Mouse (Mus musculus) heart, embryonic 14.5 days (tissue): ENCODE results near the gene Fgd2. TPM values are rescaled to one million over a fixed set of nuclear protein-coding genes. Genes with fewer than 3 reads are reported as not detected.

ENCODE experiments used
- ATAC-seq: fragments of 200-750 bp; cut with Nextera tagmentation; 2 replicates; pipeline ENCODE4 v1.8.0; 2017; ENCODE audit warnings: low read depth, moderate TSS enrichment; ENCODE audit not compliant: insufficient number of reproducible peaks, insufficient read depth, low FRiP score
- H3K27ac ChIP-seq, 2 experiments: fragments of 200-500 bp in 1 of 2; fragments of 300-500 bp in 1 of 2; sonication (generic) in 1 of 2; replicated peaks in 1 of 2; 2 replicates each; pipeline ENCODE4 v1.5.1; 2012 to 2014; ENCODE audit warnings: low read depth in 2 of 2, low read length in 2 of 2, control low read depth in 1 of 2, mild to moderate bottlenecking in 1 of 2, mixed read lengths in 1 of 2; ENCODE audit not compliant: control insufficient read depth in 1 of 2, insufficient read depth in 1 of 2
- H3K27me3 ChIP-seq: fragments of 300-500 bp; sonication (generic); 2 replicates; pipeline ENCODE4 v1.6.1; 2014; ENCODE audit warnings: mild to moderate bottlenecking, low read length, control low read depth; ENCODE audit not compliant: control insufficient read depth, insufficient read depth
- H3K36me3 ChIP-seq: fragments of 300-500 bp; sonication (generic); 2 replicates; pipeline ENCODE4 v1.6.1; 2014; ENCODE audit warnings: mild to moderate bottlenecking, control low read depth, low read length, mixed read lengths; ENCODE audit not compliant: control insufficient read depth, insufficient read depth
- H3K4me1 ChIP-seq, 2 experiments: fragments of 200-500 bp in 1 of 2; fragments of 300-500 bp in 1 of 2; sonication (generic) in 1 of 2; 2 replicates each; pipeline ENCODE4 v1.6.1; 2012 to 2014; ENCODE audit warnings: low read length in 2 of 2, control low read depth in 1 of 2, mixed read lengths in 1 of 2; ENCODE audit not compliant: control insufficient read depth in 2 of 2, insufficient read depth in 2 of 2
- H3K4me2 ChIP-seq: fragments of 300-500 bp; sonication (generic); 2 replicates; pipeline ENCODE4 v1.6.1; 2014; ENCODE audit warnings: mild to moderate bottlenecking, low read length
- H3K4me3 ChIP-seq, 2 experiments: fragments of 200-500 bp in 1 of 2; fragments of 300-500 bp in 1 of 2; sonication (generic) in 1 of 2; 2 replicates each; pipeline ENCODE4 v1.5.1; 2012 to 2014; ENCODE audit warnings: low read length in 2 of 2, mild to moderate bottlenecking in 2 of 2, control low read depth in 1 of 2, low read depth in 1 of 2, moderate library complexity in 1 of 2; ENCODE audit not compliant: control insufficient read depth in 1 of 2, insufficient read depth in 1 of 2
- H3K9ac ChIP-seq: fragments of 300-500 bp; sonication (generic); 2 replicates; pipeline ENCODE4 v1.6.1; 2014; ENCODE audit warnings: mild to moderate bottlenecking, low read length
- H3K9me3 ChIP-seq: fragments of 300-500 bp; sonication (generic); 2 replicates; pipeline ENCODE4 v1.6.1; 2016; ENCODE audit warnings: low read length, control low read depth; ENCODE audit not compliant: control insufficient read depth
- WGBS: fragments of 180-500 bp; shearing (Covaris S2); extraction: QIAGEN DNeasy Blood & Tissue Kit; methylation state at CpG from one replicate; pipeline ENCODE4 v1.1.7; 2014; 5-methylcytosine and 5-hydroxymethylcytosine counted together
- polyA plus RNA-seq: library from polyadenylated mRNA; unstranded; fragments of >200 nt; fragmentation: Nextera tagmentation; extraction: Ambion mirVana; gene quantifications from 2 replicates; pipeline ENCODE4 v1.2.1, GENCODE M21; 2014

Gene Fgd2
- polyA plus RNA-seq, 1 experiment from 2014 or later = 2.8 TPM

DNA sequence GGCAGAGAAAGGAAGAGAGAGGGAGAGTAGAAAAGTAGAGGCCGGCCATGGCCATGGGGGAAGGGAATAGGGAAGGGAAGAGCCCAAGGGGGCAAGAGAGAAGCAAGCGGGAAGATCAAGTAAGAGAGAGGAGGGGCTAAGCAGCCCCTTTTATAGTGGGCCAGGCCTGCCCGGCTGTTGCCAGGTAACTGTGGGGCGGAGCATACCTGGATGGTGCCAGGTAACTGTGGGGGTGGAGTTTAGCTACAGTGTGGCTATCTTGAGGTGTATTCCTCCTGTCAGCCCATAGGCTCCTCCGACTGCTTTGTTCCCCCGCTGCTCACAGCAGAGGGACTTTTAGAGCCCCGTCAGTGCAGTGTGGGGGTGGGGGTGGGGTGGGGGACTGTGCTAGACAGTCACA lies 8.0 kb downstream of the Fgd2 start:
- H3K9ac ChIP-seq = no peak overlapping the region
- WGBS = 15% methylated on average over 7 of the region's 7 CpGs
- ATAC-seq = no peak

DNA sequence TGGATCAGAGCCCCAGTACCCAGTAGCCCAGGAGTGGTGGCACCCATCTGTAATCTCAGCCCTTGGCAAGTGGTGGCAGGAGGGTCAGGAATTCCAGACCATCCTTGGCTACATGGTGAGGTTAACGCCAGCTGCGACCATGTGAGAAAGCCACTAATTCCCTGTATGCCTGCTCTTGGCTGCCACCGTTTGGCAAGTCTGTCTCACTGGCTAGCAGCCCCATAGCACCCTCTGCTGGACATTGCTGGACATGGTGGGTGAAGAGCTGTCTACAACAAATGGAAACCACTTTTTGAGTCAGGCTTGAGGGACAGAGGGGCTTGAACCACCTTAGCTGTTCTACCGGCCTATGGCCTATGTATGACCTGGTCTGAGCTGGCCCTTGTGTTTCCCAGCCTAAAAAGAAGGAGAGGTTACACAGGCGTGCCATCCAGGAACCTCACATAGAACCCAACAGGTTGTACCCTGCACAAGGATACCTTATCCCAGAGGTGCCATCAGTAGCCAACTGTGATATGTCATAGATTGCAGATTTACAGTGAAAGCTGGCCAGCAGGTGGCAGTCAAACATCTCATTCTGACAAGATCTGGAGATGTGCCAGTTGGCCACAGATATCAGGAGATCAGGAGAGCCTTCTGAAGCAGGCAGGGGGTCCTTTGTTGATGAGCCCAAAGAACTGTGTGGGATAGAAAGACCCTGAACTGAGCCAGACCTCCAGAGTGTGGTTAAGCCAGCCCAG lies 10.4 kb downstream of the Fgd2 start:
- no peak overlapping the region for H3K27ac ChIP-seq
- ATAC-seq = no peak
- H3K36me3 ChIP-seq = no peaks in the 10 kb centered on the region
- 8% methylated on average over 5 of the region's 5 CpGs for WGBS
- H3K9me3 ChIP-seq = no peaks in the 10 kb centered on the region
- no peak overlapping the region for H3K9ac ChIP-seq
- no peak overlapping the region for H3K4me3 ChIP-seq
- H3K27me3 ChIP-seq = peaks cover 12% of the 10 kb centered on the region; the same call in 1 of the 2 replicates
- H3K4me1 ChIP-seq = no peaks in the 10 kb centered on the region
- H3K4me2 ChIP-seq = no peak overlapping the region

More for the DNA sequence above, 8.0 kb downstream of the Fgd2 start:
- H3K9me3 ChIP-seq = no peaks in the 10 kb centered on the region
- H3K4me1 ChIP-seq = no peaks in the 10 kb centered on the region
- no peak overlapping the region for H3K27ac ChIP-seq
- H3K4me3 ChIP-seq = no peak overlapping the region
- peaks cover 12% of the 10 kb centered on the region; the same call in 1 of the 2 replicates for H3K27me3 ChIP-seq
- no peak overlapping the region for H3K4me2 ChIP-seq
- H3K36me3 ChIP-seq = no peaks in the 10 kb centered on the region

DNA sequence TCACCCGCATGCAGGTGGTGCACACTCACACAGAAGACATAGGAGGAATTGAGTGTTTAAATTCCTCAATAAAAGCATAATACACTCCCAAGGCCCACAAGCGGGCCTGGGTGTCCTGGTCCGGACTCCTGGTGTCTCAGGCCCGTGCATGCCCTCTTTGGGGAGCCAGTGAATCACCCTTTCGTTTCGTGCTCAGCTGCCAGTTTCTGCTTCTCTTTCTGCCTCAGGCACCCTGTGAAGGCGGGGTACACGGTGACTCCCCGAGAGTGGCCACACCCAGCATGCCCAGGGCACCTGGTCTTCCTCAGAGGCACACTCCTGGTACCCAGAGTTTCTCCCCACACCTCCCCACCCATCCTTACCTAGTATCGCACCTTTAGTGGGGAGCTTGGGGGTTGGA lies 15.2 kb downstream of the Fgd2 start:
- Histone ChIP-seq H3K36me3 (no peaks in the 10 kb centered on the region), H3K4me1 (no peaks in the 10 kb centered on the region), H3K4me3 (no peak overlapping the region), H3K27ac (no peak overlapping the region), H3K4me2 (no peak overlapping the region), H3K27me3 (no peaks in the 10 kb centered on the region), H3K9me3 (no peaks in the 10 kb centered on the region), H3K9ac (no peak overlapping the region)
- ATAC-seq = no peak
- 79% methylated on average over 10 of the region's 10 CpGs for WGBS

DNA sequence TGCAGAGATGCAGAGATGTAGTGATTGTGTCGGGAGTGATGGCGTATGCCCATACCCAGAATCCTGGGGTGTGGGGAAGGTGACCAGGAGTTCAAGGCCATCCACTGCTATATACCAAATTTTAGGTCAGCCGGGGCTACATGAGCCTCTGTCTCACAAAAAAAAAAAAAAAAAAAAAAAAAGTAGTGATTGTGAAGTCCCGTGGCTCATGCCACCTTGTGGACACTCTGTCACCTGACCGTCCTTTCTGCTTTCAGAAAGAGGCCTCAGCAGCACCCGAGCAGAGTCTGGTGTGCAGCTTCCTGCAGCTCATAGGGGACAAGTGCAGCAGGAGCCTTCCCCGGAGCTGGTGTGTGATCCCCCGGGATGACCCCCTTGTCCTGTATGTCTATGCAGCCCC lies 17.3 kb downstream of the Fgd2 start:
- H3K27ac ChIP-seq = no peak overlapping the region
- H3K9ac ChIP-seq = no peak overlapping the region
- no peak overlapping the region for H3K4me2 ChIP-seq
- no peaks in the 10 kb centered on the region for H3K27me3 ChIP-seq
- H3K36me3 ChIP-seq = no peaks in the 10 kb centered on the region
- H3K4me3 ChIP-seq = no peak overlapping the region
- 59% methylated on average over 8 of the region's 8 CpGs for WGBS
- ATAC-seq = no peak
- H3K4me1 ChIP-seq = peaks cover 0 to 2% of the 10 kb centered on the region in 2 experiments; a peak in 1 of 4 replicates
- H3K9me3 ChIP-seq = no peaks in the 10 kb centered on the region

DNA sequence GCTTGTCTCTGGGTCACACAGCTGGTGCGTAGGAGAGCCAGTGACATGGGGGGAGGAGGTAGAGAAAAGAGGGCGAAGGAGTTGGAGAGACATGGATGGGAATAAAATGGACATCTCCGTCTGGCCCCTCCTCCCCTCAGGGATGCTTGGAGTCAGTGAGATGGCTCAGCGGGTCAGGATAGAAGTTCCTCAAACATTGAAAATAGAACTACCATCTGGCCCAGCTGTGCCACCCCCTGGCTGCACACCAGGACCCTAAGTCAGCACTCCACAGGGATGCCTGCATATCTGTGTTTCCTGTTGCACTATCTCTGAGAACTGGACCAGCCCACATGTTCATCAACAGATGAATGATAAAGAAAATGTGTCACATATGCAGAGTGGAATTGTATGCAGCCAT lies 19.5 kb downstream of the Fgd2 start:
- Histone ChIP-seq H3K9ac (no peak overlapping the region), H3K27me3 (no peaks in the 10 kb centered on the region), H3K4me1 (peaks cover 5 to 6% of the 10 kb centered on the region in 2 experiments), H3K9me3 (no peaks in the 10 kb centered on the region), H3K4me3 (no peak overlapping the region), H3K36me3 (no peaks in the 10 kb centered on the region), H3K4me2 (no peak overlapping the region), H3K27ac (no peak overlapping the region)
- ATAC-seq = no peak
- 64% methylated on average over 4 of the region's 4 CpGs for WGBS

GRCm38 (mm10) chr17:29381472-29381871 lies 20.8 kb downstream of the Fgd2 start:
- Histone ChIP-seq H3K9ac (no peak overlapping the region), H3K4me1 (peaks cover 5 to 7% of the 10 kb centered on the region in 2 experiments), H3K36me3 (no peaks in the 10 kb centered on the region), H3K4me2 (no peak overlapping the region), H3K27ac (no peak overlapping the region), H3K27me3 (no peaks in the 10 kb centered on the region), H3K9me3 (no peaks in the 10 kb centered on the region), H3K4me3 (no peak overlapping the region)
- no peak for ATAC-seq
- WGBS = 18% methylated on average over 7 of the region's 7 CpGs

- no peak overlapping the region for H3K27ac ChIP-seq
- no peaks in the 10 kb centered on the region for H3K36me3 ChIP-seq
- no peak for ATAC-seq
- H3K9me3 ChIP-seq = no peaks in the 10 kb centered on the region
- no peaks in the 10 kb centered on the region for H3K27me3 ChIP-seq
- H3K4me3 ChIP-seq = no peak overlapping the region
- H3K4me2 ChIP-seq = no peak overlapping the region
- 45% methylated on average over 11 of the region's 11 CpGs for WGBS
- peaks cover 5 to 7% of the 10 kb centered on the region in 2 experiments for H3K4me1 ChIP-seq
- no peak overlapping the region for H3K9ac ChIP-seq
Measured at GRCm38 (mm10) chr17:29382417-29382816, 21.7 kb downstream of the Fgd2 start.

- no peak overlapping the region for H3K9ac ChIP-seq
- H3K9me3 ChIP-seq = no peaks in the 10 kb centered on the region
- peaks cover 5 to 7% of the 10 kb centered on the region in 2 experiments for H3K4me1 ChIP-seq
- no peak overlapping the region for H3K4me2 ChIP-seq
- no peak overlapping the region for H3K4me3 ChIP-seq
- 74% methylated on average over 9 of the region's 9 CpGs for WGBS
- H3K27me3 ChIP-seq = no peaks in the 10 kb centered on the region
- ATAC-seq = no peak
- no peaks in the 10 kb centered on the region for H3K36me3 ChIP-seq
- no peak overlapping the region for H3K27ac ChIP-seq
Measured at GRCm38 (mm10) chr17:29383923-29384322, 23.2 kb downstream of the Fgd2 start.
